ENCODE assay signal across 8 mouse cellular contexts in the genomic region with DNA sequence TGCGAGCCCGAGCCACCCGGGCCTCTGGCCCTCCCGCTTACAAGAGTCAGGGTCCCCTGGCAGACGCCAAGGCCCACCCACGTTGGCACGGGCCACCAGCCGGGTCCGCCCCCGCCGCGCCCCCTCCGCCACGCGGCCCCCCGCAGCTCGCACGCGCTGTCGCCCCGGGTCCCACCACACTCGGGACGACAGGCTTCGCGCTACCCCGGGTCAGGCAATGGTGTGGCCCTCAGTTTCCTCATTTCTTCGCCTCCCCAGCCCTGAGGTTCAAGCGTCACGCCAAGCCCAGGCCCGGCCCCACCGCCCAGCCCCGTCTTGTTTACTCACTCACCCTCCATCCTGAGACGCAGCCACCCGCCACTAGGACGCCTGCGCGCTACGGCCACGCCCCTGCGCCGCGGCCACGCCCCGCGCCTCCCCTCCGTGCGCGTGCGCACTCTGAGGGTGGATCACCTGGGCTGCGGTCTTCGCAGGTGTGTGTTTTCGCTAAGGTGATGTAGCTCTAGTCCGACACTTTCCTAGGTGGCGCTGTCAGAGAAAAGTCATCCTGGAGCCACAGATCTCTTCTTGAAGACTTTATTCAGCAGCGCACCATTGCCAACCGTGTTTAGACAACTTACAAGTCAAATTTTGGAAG. TPM values are rescaled to one million over a fixed set of nuclear protein-coding genes. Genes with fewer than 3 reads are reported as not detected.
DNase-seq lines count a peak whose midpoint lies in the region; ATAC-seq lines count a peak whose summit lies in the region.

A gene (minus strand): TSS at position 399 of the 637 bp plus-strand sequence.

- ATAC-seq in heart, embryonic 11.5 days (replicated peaks; ENCODE audit: insufficient number of reproducible peaks, low FRiP score, low TSS enrichment): peak; percentile 84
- peak; percentile 91 for ATAC-seq in kidney, embryonic 16.5 days (ENCODE audit: low FRiP score, low TSS enrichment)

- H3K9me3 ChIP-seq in erythroblast, embryonic 14.5 days (ENCODE audit: control insufficient read depth, low read length): no peaks in the 10 kb centered on the region
- H3K9me3 ChIP-seq in heart, embryonic 11.5 days (replicated peaks; ENCODE audit: control insufficient read depth, low read length): no peaks in the 10 kb centered on the region
- H3K9me3 ChIP-seq in kidney, embryonic 16.5 days (ENCODE audit: low read length): no peaks in the 10 kb centered on the region

- peaks cover 39% of the 10 kb centered on the region for H3K27me3 ChIP-seq in erythroblast, embryonic 14.5 days (ENCODE audit: control insufficient read depth)
- 0 out of 2 replicates have a peak, but pooled peaks cover 4% of the 10 kb centered on the region for H3K27me3 ChIP-seq in heart, embryonic 11.5 days (ENCODE audit: control insufficient read depth, insufficient read depth, low read length)
- H3K27me3 ChIP-seq in kidney, embryonic 16.5 days (ENCODE audit: insufficient read depth, low read length): no peaks in the 10 kb centered on the region

- H3K4me2 ChIP-seq in heart, embryonic 11.5 days: peak within 1 kb of the TSS; percentile 91
- H3K4me2 ChIP-seq in kidney, embryonic 16.5 days (replicated peaks; ENCODE audit: low read depth, low read length): peak within 1 kb of the TSS; percentile 75

- peak; percentile 94 for DNase-seq in CD4-positive helper T cell, adult 2 months (ENCODE audit: low read depth, low spot score)
- DNase-seq in brain, embryonic 18.5 days (ENCODE audit: low read depth, low spot score): peak; percentile 46
- DNase-seq in liver: peak; percentile 92
- DNase-seq in monocyte, adult 2 months (ENCODE audit: low read depth in 1 of 2, low spot score in 2 of 2): peak; percentile 55 to 81
- peak; percentile 89 to 92 for DNase-seq in spleen, postnatal 14 days (ENCODE audit: low spot score in 2 of 2)

- WGBS in heart, embryonic 11.5 days (ENCODE audit: insufficient replicate concordance): 2% methylated on average over 55 of the region's 56 CpGs
- 1% methylated on average over 47 of the region's 56 CpGs for WGBS in kidney, embryonic 16.5 days

- peak within 1 kb of the TSS; percentile 82 for H3K9ac ChIP-seq in heart, embryonic 11.5 days (ENCODE audit: low read depth, low read length)
- peak within 1 kb of the TSS; percentile 81 for H3K9ac ChIP-seq in kidney, embryonic 16.5 days (replicated peaks; ENCODE audit: low read length)

- H3K27ac ChIP-seq in heart, embryonic 11.5 days (ENCODE audit: low read depth, low read length): peak within 1 kb of the TSS; percentile 23; the same call in 1 of the 2 replicates
- peak within 1 kb of the TSS; percentile 82 for H3K27ac ChIP-seq in kidney, embryonic 16.5 days (ENCODE audit: low read length)

- H3K36me3 ChIP-seq in erythroblast, embryonic 14.5 days (ENCODE audit: control insufficient read depth): peaks cover 9% of the 10 kb centered on the region
- 0 out of 2 replicates have a peak, but pooled peaks cover 2% of the 10 kb centered on the region for H3K36me3 ChIP-seq in heart, embryonic 11.5 days (ENCODE audit: control insufficient read depth, insufficient read depth, low read length)
- H3K36me3 ChIP-seq in kidney, embryonic 16.5 days (ENCODE audit: insufficient read depth, low read length): no peaks in the 10 kb centered on the region

- H3K4me3 ChIP-seq in erythroblast, embryonic 14.5 days (replicated peaks): peak within 1 kb of the TSS; percentile 83
- peak within 1 kb of the TSS; percentile 90 for H3K4me3 ChIP-seq in heart, embryonic 11.5 days (ENCODE audit: low read depth, low read length)
- H3K4me3 ChIP-seq in kidney, embryonic 16.5 days (ENCODE audit: low read length): peak within 1 kb of the TSS; percentile 74

- peaks cover 27% of the 10 kb centered on the region for H3K4me1 ChIP-seq in erythroblast, embryonic 14.5 days (ENCODE audit: control insufficient read depth)
- H3K4me1 ChIP-seq in heart, embryonic 11.5 days (ENCODE audit: control insufficient read depth, insufficient read depth, low read length): peaks cover 2% of the 10 kb centered on the region; the same call in 1 of the 2 replicates
- H3K4me1 ChIP-seq in kidney, embryonic 16.5 days (ENCODE audit: insufficient read depth, low read length): peaks cover 43% of the 10 kb centered on the region

RNA-seq across cellular contexts. Expression of the gene that starts here (rescaled TPM):
- polyA plus RNA-seq in erythroblast, embryonic 14.5 days (2012): 0.71 and 0.74 TPM in 2 replicates
- 10.2 and 12.7 TPM in 2 replicates for polyA plus RNA-seq in heart, embryonic 11.5 days (2014; fragmentation: Nextera tagmentation; extraction: Ambion mirVana)
- polyA plus RNA-seq in kidney, embryonic 16.5 days (2015; fragmentation: Nextera tagmentation; extraction: Ambion mirVana): 25.1 and 29.5 TPM in 2 replicates

Comparison
In these comparisons a context has a peak if more than half of its experiments do, and no peak if none do; other contexts are left out.
1. Peak in every context shown above with its lines: DNase-seq, ATAC-seq, H3K4me3 ChIP-seq and H3K27ac ChIP-seq.